Mouse (Mus musculus) frontal cortex, postnatal 36 days (tissue): ENCODE measurements at regions not wholly inside any gene's neighbourhood (a gene's known extent, or its start where the extent isn't known, plus 50 kb on each side); places are given as distances from the start of the nearest gene placed in this dataset.

Experiments
- DNase-seq, 2 experiments: peaks; one replicate each; pipeline ENCODE4 v3.0.0; 2022; ENCODE audit warnings: low spot score in 2 of 2

DNA sequence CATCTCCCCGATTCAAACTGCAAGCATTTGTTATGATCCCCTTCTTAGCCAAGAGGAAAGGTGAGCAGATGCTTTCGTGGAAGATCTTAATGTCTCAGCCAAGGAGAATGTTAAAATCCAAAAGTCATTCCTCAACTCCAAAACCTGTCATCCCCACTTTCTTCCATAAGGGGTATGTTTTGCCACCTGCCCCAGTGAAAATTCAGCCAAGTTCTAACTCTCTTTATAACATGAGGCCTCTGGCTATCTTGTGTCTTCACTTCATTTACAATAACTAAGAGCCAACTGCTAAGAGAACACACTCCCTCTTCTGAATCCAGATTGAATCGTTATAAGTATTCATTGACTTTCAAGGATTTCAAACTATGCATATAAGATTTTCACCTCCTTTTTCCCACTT lies 246.7 kb upstream of the Adam34 start:
- DNase-seq, result no peak

DNA sequence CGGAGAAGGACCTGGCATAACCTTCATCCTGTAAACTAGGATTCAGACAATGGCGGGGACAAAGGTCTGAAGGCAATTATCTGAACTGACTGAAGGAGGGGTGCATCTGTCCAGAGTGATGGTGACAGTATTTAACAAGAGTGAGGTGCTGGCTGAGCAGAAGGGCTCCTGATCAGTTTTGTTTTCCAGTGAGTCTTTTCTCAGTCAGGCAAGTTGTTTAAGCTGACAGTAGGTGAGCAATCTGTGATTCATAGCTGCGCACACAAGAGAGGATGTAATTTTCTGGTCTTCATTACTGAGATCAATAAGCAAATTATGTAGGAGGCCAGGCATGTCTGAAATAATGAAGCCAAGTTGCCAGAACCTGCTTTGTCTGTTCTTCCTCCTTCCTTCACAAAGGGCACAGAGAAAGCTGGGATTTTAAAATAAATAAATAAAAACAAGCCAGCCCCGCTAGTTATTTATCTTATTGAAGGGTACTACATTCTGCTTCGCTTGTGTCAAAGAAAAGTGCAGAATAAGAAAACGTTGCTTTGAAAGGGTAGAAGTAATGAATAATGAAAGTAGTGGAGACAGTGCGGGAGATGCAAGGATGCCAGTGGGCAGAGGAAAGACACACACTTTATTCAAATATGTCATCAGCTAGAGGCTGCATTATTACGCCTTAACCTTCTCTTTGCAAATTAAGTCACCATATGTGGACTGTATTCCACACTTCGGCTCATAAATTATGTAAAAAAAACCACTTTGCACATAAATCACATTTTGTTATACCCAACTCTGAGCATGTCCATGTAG lies 239.6 kb upstream of the Adam34 start:
- peak in 1 of 2 experiments; percentile 1 for DNase-seq

DNA sequence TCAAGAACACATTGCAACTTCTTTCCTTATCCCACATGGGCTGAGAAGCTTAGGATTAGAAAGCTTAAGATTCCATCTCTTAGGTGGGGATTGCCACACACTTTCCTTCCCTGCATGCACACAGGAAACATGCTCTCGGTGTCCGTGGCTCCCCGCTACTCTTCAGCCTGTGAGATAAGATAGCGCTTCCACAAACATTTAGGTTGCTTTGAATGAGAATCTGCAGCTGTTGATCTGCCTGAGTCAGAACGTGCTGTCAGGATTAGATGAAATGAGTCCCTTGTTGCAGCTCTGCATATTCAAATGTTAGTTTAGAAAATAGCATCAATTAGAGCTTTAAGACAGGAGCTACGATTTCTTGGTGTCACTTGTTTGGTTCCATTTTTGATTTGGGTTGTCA lies 239.0 kb upstream of the Adam34 start:
- no peak for DNase-seq

DNA sequence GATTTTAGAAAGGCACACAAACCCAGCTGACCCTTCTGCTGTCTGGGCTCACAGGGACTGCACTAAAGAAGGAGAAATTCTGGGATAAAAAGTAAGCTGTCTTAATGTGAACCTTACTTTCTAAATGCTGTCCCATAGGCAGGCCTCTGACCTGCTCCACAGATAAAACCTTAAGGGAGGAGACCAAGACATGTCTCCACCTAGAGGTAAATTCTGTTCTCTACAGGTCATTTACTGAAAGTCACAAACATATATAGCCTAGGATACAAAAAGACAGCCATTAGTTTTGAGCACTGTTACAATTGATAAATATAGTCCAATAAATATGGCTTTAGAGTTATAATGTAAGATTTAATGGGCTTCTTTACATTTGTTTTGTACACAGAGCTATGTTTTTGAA lies 221.9 kb upstream of the Adam34 start:
- DNase-seq, result no peak

DNA sequence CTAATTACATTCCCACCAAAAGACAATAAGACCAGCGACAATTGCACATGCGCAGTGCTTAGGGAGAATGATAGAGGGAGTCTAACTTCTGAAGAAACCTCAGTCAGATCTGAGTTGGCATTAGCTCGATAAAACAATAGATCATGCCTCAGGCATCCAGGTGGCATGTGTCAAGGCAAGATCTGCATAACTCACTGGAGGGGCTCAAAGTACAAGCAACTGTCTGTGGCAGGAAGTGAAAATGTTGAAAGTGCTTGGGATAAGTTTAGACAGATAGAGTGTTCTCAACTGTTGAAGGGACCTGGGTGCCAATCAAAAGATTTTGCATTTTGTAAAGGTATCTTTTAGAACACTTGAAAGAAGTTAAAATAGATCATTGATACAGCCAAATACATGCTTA lies 213.1 kb upstream of the Adam34 start:
- DNase-seq, result no peak

DNA sequence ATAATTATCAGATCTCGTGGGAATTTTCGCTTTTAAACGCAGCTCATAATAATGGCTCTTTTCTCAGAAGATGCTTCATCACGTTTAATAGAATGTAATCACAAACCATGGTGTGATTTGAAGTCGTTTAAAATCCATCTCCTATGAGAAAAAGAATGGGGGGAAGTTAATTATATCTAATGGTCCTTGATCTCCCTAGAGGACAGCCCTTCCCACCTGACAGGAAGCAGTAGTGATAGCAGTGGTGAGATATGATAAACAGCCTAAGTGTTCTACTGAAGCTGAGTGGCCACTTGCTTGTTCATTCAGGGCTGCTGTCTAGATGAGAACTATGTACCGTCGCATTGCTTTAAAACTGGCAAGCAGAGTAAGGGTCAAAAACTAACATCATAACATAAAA lies 211.4 kb upstream of the Adam34 start:
- no peak for DNase-seq

DNA sequence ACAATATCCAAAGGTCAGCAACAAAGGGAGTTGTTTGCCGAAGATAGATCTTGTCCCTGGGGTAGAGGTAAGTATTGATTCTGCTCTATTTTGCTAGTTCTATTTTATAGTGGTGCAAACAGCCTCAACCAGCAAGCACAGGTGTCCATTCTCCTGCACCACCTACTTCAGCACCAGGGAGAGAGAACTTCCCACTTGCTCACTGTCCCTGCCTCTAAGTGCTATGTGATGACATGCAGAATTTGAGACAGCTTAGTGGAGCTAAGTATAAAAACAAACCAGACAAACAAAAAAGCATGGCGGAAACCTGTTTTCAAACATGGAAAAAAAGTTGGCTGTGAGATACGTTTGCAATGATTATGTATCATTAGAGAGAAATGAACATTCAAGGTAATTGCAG lies 196.3 kb upstream of the Adam34 start:
- DNase-seq, result no peak

DNA sequence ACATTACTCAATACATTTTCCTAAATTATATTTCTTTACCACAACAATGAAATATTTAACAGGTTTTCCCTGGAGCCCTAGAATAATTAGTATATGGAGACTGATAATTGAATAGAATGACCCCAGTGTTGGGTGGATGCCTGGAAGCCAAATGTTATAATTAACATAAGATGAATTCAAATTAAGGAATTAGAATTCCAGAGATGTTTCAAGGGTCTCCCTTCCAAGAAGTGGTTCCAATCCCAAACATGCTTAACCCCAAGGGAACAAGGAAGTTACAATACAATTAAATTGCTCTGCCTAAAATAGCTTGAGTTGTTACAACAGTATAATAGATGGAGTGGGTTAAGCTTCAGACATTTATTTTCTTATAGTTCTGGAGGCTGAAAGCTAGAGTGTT lies 185.3 kb upstream of the Adam34 start:
- no peak for DNase-seq

DNA sequence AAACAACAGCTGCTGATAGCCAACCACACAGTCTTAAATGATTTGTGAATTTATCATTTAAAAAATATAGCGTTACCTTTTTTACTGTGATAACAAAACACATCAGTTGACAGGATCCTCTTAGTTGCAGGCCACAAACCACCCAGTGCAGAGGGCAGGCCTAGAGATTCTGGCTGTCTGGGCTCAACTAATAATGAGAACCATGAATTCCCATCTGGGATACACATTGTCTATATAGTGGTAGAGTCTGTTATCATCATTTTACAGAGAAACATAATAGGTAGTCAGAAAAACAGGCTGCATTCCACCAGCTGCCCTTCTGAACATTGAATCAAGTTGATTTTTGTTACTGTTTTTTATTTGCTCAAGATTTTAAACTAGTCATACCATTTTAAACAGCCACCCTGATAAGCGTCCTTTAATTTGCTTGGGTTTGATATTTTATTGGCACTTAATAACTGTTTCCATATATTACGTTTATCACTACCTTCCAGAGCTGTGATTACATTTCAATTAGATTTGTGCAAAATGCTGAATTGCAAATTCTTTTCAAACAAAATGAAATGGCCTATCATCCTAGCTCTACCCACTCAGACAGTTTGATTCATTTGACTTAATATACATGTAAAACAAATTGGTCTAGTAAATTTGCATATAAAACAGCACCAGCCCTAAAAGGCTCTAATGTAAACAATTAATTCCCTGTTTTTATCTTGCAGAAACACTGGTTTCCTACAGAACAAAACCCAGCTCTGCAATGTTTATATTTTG lies 144.2 kb upstream of the Adam34 start:
- DNase-seq, result no peak
